In the genomic region with DNA sequence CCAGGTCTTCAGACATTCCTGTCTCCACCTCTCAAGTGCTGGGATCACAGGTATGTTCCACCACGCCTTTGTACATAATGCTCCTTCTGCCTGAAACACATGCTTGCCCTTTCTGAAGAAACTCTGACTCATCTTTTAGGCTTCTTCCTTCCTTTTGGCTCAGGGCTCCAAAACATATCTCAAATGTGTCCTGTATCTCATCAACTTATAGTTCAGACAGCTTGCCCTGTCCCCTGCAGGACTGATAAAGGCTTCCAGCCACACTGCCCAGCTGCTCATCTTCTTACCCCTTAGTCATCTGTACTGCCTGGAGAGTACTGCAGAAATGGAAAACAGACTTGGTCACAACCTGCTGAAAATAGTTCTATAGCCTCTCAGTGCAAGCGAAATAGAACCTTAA, we compare ENCODE assay signal across 26 mouse cellular contexts. TPM values are rescaled to one million over a fixed set of nuclear protein-coding genes. Genes with fewer than 3 reads are reported as not detected.
DNase-seq lines count a peak whose midpoint lies in the region; ATAC-seq and TF ChIP-seq lines count a peak whose summit lies in the region.
"Had no signal": no experiment of that assay in that cellular context is flagged by ENCODE, and none has a peak within 500 bp of the region (broad histone marks: within the 10 kb centered on the region; RNA-seq: fewer than 3 reads in every experiment).

No protein-coding gene starts in this region.

- no peak overlapping the region for H3K9ac ChIP-seq in liver, embryonic 11.5 days (ENCODE audit: low read depth, low read length)
- no peak overlapping the region for H3K9ac ChIP-seq in MEL (ENCODE audit: control insufficient read depth, low read depth, low read length, poor library complexity, severe bottlenecking)
- no peak overlapping the region for H3K9ac ChIP-seq in heart, adult 2 months (ENCODE audit: low read depth, low read length)
- H3K9ac ChIP-seq: embryonic facial prominence, embryonic 12.5 days; forebrain, embryonic 12.5 days; hindbrain, embryonic 14.5 days; limb, embryonic 13.5 days; midbrain, embryonic 12.5 days; neural tube, embryonic 15.5 days had no signal

- H3K4me2 ChIP-seq in liver, embryonic 11.5 days: no peak overlapping the region
- H3K4me2 ChIP-seq: embryonic facial prominence, embryonic 12.5 days; forebrain, embryonic 12.5 days; hindbrain, embryonic 14.5 days; limb, embryonic 13.5 days; midbrain, embryonic 12.5 days; neural tube, embryonic 15.5 days had no signal

- TF ChIP-seq RAD21 in MEL (IDR thresholded peaks at IDR 0.05; ENCODE audit: low read depth, low read length): no peak

- TF ChIP-seq POLR2A in MEL (IDR thresholded peaks at IDR 0.05; ENCODE audit: control insufficient read depth in 1 of 2, insufficient read depth in 1 of 2, low read depth in 1 of 2, low read length in 2 of 2, poor library complexity in 1 of 2): no peak
- no peak for TF ChIP-seq POLR2A in heart, adult 2 months (IDR thresholded peaks at IDR 0.05; ENCODE audit: insufficient read depth, low read depth, low read length)

- whole genome bisulfite sequencing in liver, embryonic 11.5 days: 75% methylated on average over 2 of the region's 2 CpGs
- whole genome bisulfite sequencing in heart, adult 2 months: 84% methylated on average over 2 of the region's 2 CpGs
- WGBS in hindbrain, embryonic 10.5 days: 90% methylated on average over 2 of the region's 2 CpGs

- H3K9me3 ChIP-seq in liver, embryonic 11.5 days (ENCODE audit: control insufficient read depth, low read length): no peaks in the 10 kb centered on the region
- no peaks in the 10 kb centered on the region for H3K9me3 ChIP-seq in MEL (replicated peaks; ENCODE audit: insufficient read depth, low read length)
- H3K9me3 ChIP-seq in hindbrain, embryonic 10.5 days: no peaks in the 10 kb centered on the region
- H3K9me3 ChIP-seq: embryonic facial prominence, embryonic 12.5 days; forebrain, embryonic 12.5 days; limb, embryonic 13.5 days; midbrain, embryonic 12.5 days; neural tube, embryonic 15.5 days had no signal

- H3K27me3 ChIP-seq in liver, embryonic 11.5 days (replicated peaks; ENCODE audit: control insufficient read depth, insufficient read depth, low read length): no peaks in the 10 kb centered on the region
- no peaks in the 10 kb centered on the region for H3K27me3 ChIP-seq in MEL (ENCODE audit: control insufficient read depth in 1 of 2, insufficient read depth in 2 of 2, low read length in 2 of 2)
- H3K27me3 ChIP-seq in heart, adult 2 months (ENCODE audit: control insufficient read depth, insufficient read depth, low read length): no peaks in the 10 kb centered on the region
- no peaks in the 10 kb centered on the region for H3K27me3 ChIP-seq in hindbrain, embryonic 10.5 days (ENCODE audit: insufficient read depth, poor library complexity, severe bottlenecking)
- H3K27me3 ChIP-seq: embryonic facial prominence, embryonic 12.5 days; forebrain, embryonic 12.5 days; limb, embryonic 13.5 days; midbrain, embryonic 12.5 days; neural tube, embryonic 15.5 days had no signal

- no peak overlapping the region for H3K27ac ChIP-seq in liver, embryonic 11.5 days (ENCODE audit: low read depth, low read length)
- peak overlapping the region; percentile 50 for H3K27ac ChIP-seq in MEL (ENCODE audit: control insufficient read depth, low read depth, low read length)
- H3K27ac ChIP-seq in heart, adult 2 months: no peak overlapping the region
- H3K27ac ChIP-seq in hindbrain, embryonic 10.5 days: no peak overlapping the region
- H3K27ac ChIP-seq: embryonic facial prominence, embryonic 12.5 days; forebrain, embryonic 12.5 days; hindbrain, embryonic 14.5 days; limb, embryonic 13.5 days; midbrain, embryonic 12.5 days; neural tube, embryonic 15.5 days had no signal

- peaks cover 19% of the 10 kb centered on the region for H3K4me1 ChIP-seq in liver, embryonic 11.5 days (replicated peaks; ENCODE audit: control insufficient read depth, insufficient read depth, low read length)
- H3K4me1 ChIP-seq in MEL (ENCODE audit: control insufficient read depth in 1 of 2, insufficient read depth in 2 of 2, low read length in 2 of 2): peaks cover 18 to 30% of the 10 kb centered on the region in 2 experiments
- H3K4me1 ChIP-seq in heart, adult 2 months (ENCODE audit: control insufficient read depth, insufficient read depth, low read length): no peaks in the 10 kb centered on the region
- H3K4me1 ChIP-seq in hindbrain, embryonic 10.5 days (replicated peaks): peaks cover 7% of the 10 kb centered on the region; the same call in 1 of the 2 replicates
- H3K4me1 ChIP-seq: forebrain, embryonic 12.5 days; limb, embryonic 13.5 days; midbrain, embryonic 12.5 days; neural tube, embryonic 15.5 days had no signal

- intact Hi-C loops in heart, adult 2 months (cut with DNase I): no loop called here

- no peak for TF ChIP-seq CTCF in MEL (IDR thresholded peaks at IDR 0.05 in 2 of 3, conservative IDR thresholded peaks at IDR 0.05 in 1 of 3; ENCODE audit: control insufficient read depth in 1 of 3, insufficient read depth in 1 of 3, low read depth in 2 of 3, low read length in 3 of 3, poor library complexity in 1 of 3, severe bottlenecking in 1 of 3)
- no peak for TF ChIP-seq CTCF in heart, adult 2 months (IDR thresholded peaks at IDR 0.05)

- no peak for DNase-seq in liver, embryonic 11.5 days (ENCODE audit: low spot score)
- DNase-seq in liver (no peak), MEL (ENCODE audit: low read depth, low spot score) (peak; percentile 63)
- DNase-seq in heart, adult 2 months: no peak
- no peak for DNase-seq in hindbrain, embryonic 10.5 days (ENCODE audit: low spot score)
- DNase-seq: adrenal gland, postnatal 14 days; cerebellum, adult 11 months; cerebellum, postnatal 10 days; gastrocnemius, postnatal 36 days; heart, postnatal 36 days; kidney, adult 9 months; kidney, postnatal 25 days; lung, adult 2 months; lung, postnatal 36 days; right cerebral cortex, adult 18-20 months; thymus, adult 18-20 months; thymus, postnatal 4 days had no signal

- no peaks in the 10 kb centered on the region for H3K36me3 ChIP-seq in liver, embryonic 11.5 days (ENCODE audit: control insufficient read depth, insufficient read depth, low read length)
- H3K36me3 ChIP-seq in MEL (ENCODE audit: control insufficient read depth in 1 of 2, insufficient read depth in 2 of 2, low read length in 2 of 2): peaks cover 0 to 48% of the 10 kb centered on the region in 2 experiments; a peak in 2 of 4 replicates
- peaks cover 3% of the 10 kb centered on the region; the same call in 1 of the 2 replicates for H3K36me3 ChIP-seq in heart, adult 2 months (ENCODE audit: control insufficient read depth, insufficient read depth, low read length)
- H3K36me3 ChIP-seq in hindbrain, embryonic 10.5 days: no peaks in the 10 kb centered on the region
- H3K36me3 ChIP-seq: embryonic facial prominence, embryonic 12.5 days; forebrain, embryonic 12.5 days; limb, embryonic 13.5 days; midbrain, embryonic 12.5 days; neural tube, embryonic 15.5 days had no signal

- H3K79me2 ChIP-seq in MEL (ENCODE audit: control insufficient read depth, insufficient read depth, low read length, poor library complexity): peaks cover 20% of the 10 kb centered on the region
- H3K79me2 ChIP-seq in heart, adult 2 months (replicated peaks; ENCODE audit: control insufficient read depth, insufficient read depth, low read length): no peaks in the 10 kb centered on the region

- peak; percentile 76 for ATAC-seq in liver, embryonic 11.5 days (replicated peaks; ENCODE audit: low FRiP score)
- ATAC-seq in erythroid progenitor cell, adult 5-6 weeks (replicated peaks; ENCODE audit: low FRiP score, poor library complexity, severe bottlenecking): 0 out of 2 replicates have a peak, but pooled peaks have one; percentile 48
- peak; percentile 89 for ATAC-seq in megakaryocyte-erythroid progenitor cell, adult 5-6 weeks (replicated peaks; ENCODE audit: low FRiP score, low TSS enrichment, poor library complexity, severe bottlenecking)
- ATAC-seq: inflammation-experienced regulatory T-cells, adult 6 months had no signal

- peak; percentile 72 to 73 for TF ChIP-seq EP300 in MEL (IDR thresholded peaks at IDR 0.05; ENCODE audit: low read depth in 1 of 2, low read length in 2 of 2)
- TF ChIP-seq EP300 in heart, adult 2 months (IDR thresholded peaks at IDR 0.05; ENCODE audit: insufficient read depth, low read depth, low read length): no peak

- H3K4me3 ChIP-seq in liver, embryonic 11.5 days (ENCODE audit: low read depth, low read length): no peak overlapping the region
- no peak overlapping the region for H3K4me3 ChIP-seq in MEL (ENCODE audit: control insufficient read depth in 1 of 2, insufficient read depth in 1 of 2, low read depth in 2 of 2, low read length in 2 of 2)
- H3K4me3 ChIP-seq in heart, adult 2 months: no peak overlapping the region
- H3K4me3 ChIP-seq in hindbrain, embryonic 10.5 days: no peak overlapping the region
- H3K4me3 ChIP-seq: embryonic facial prominence, embryonic 12.5 days; forebrain, embryonic 12.5 days; limb, embryonic 13.5 days; midbrain, embryonic 12.5 days; neural tube, embryonic 15.5 days had no signal

TF ChIP-seq in MEL, 35 proteins besides CTCF, POLR2A, EP300 and RAD21 (continues in another document):
- TF ChIP-seq TAL1 (IDR thresholded peaks at IDR 0.05; ENCODE audit: low read length) (peak; percentile 62), MYC (IDR thresholded peaks at IDR 0.05; ENCODE audit: low read depth, low read length) (peak; percentile 67; the same call in 1 of the 2 replicates), JUND (IDR thresholded peaks at IDR 0.05; ENCODE audit: low read depth, low read length) (peak; percentile 40; the same call in 1 of the 2 replicates), ETS1 (IDR thresholded peaks at IDR 0.05; ENCODE audit: low read depth, low read length) (peak; percentile 87), MXI1 (IDR thresholded peaks at IDR 0.05; ENCODE audit: low read depth, low read length) (peak; percentile 60), E2F4 (IDR thresholded peaks at IDR 0.05; ENCODE audit: borderline replicate concordance, low read depth, low read length) (no peak), GATA1 (IDR thresholded peaks at IDR 0.05; ENCODE audit: low read depth, low read length) (peak; percentile 73), HCFC1 (IDR thresholded peaks at IDR 0.05; ENCODE audit: low read depth, low read length) (no peak)

RNA-seq across cellular contexts. Expression of a gene that starts 7.0 kb away (rescaled TPM):
- 28.8 and 33.3 TPM in 2 replicates for polyA plus RNA-seq in liver, embryonic 11.5 days (2014; fragmentation: Nextera tagmentation; extraction: Ambion mirVana)
- 23.5 and 23.8 TPM in 2 replicates for total RNA-seq in MEL (2012; rRNA removed)
- 10 to 100 TPM in 1 of 2 experiments, not detected in 1; 40.6 TPM for polyA plus RNA-seq in MEL (2012; ENCODE audit: insufficient read depth in 1 of 2, insufficient read length in 2 of 2, low read depth in 1 of 2, low replicate concordance in 2 of 2, missing spikeins in 1 of 2)
- 27.4 and 28.1 TPM in 2 replicates for total RNA-seq in erythroid progenitor cell, adult 5-6 weeks (2015; ENCODE audit: low replicate concordance)
- 12.8 and 17.7 TPM in 2 replicates for total RNA-seq in erythroid progenitor cell, adult 5-6 weeks (2017; ENCODE audit: low replicate concordance)
- 37.8 and 39.4 TPM in 2 replicates for total RNA-seq in megakaryocyte-erythroid progenitor cell, adult 5-6 weeks (2014; fragmentation: Nextera tagmentation)
- total RNA-seq in megakaryocyte-erythroid progenitor cell, adult 5-6 weeks (2017): 23.4 and 30.6 TPM in 2 replicates
- total RNA-seq in heart, adult 2 months (2021): 10 to 100 TPM; 15.4 to 17.0 TPM
- 12.3 and 16.4 TPM in 2 replicates for polyA plus RNA-seq in heart, adult 2 months (2012; rRNA removed)
- polyA plus RNA-seq in hindbrain, embryonic 10.5 days (2016; fragmentation: Nextera tagmentation; extraction: Ambion mirVana): 40.8 and 41.0 TPM in 2 replicates
